In the genomic region with DNA sequence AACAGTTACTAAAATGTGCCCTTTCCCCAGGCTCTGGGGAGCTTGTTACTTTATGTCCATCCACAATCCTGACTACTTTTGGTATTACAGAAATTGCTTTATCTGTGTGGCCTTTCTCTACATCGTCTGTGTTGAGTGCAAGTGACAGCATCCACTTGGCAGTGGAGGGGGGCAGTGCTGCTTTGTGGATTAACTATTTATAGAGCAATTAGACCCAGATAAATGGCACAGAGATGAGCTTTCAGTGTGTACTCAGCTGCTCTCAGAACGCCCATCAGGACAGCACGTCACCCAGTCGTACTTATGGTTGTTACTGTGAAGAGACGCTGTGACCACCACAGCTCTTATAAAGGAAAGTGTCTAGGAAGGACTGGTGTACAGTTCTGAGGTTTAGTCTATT, we compare ENCODE assay signal across 14 mouse cellular contexts. TPM values are rescaled to one million over a fixed set of nuclear protein-coding genes. Genes with fewer than 3 reads are reported as not detected.
"Had no signal": no experiment of that assay in that cellular context is flagged by ENCODE, and none has a peak within 500 bp of the region (broad histone marks: within the 10 kb centered on the region; RNA-seq: fewer than 3 reads in every experiment).

No protein-coding gene starts in this region.

- ATAC-seq: midbrain, embryonic 16.5 days had no signal

- H3K4me2 ChIP-seq: limb, embryonic 13.5 days; midbrain, embryonic 12.5 days; neural tube, embryonic 13.5 days had no signal

- H3K4me1 ChIP-seq: limb, embryonic 13.5 days; midbrain, embryonic 12.5 days; neural tube, embryonic 13.5 days had no signal

- H3K4me3 ChIP-seq: layer of hippocampus, adult 2 months; limb, embryonic 13.5 days; midbrain, embryonic 12.5 days; neural tube, embryonic 13.5 days had no signal

- H3K27me3 ChIP-seq: limb, embryonic 13.5 days; midbrain, embryonic 12.5 days; neural tube, embryonic 13.5 days had no signal

- H3K9me3 ChIP-seq: limb, embryonic 13.5 days; midbrain, embryonic 12.5 days; neural tube, embryonic 13.5 days had no signal

- H3K36me3 ChIP-seq: limb, embryonic 13.5 days; midbrain, embryonic 12.5 days; neural tube, embryonic 13.5 days had no signal

- H3K27ac ChIP-seq: layer of hippocampus, adult 2 months; limb, embryonic 13.5 days; liver, embryonic 14.5 days; midbrain, embryonic 12.5 days; neural tube, embryonic 13.5 days had no signal

- H3K9ac ChIP-seq: limb, embryonic 13.5 days; liver, embryonic 14.5 days; midbrain, embryonic 12.5 days; neural tube, embryonic 13.5 days had no signal

- DNase-seq: kidney, postnatal 10 days; kidney, postnatal 4 days; left cerebral cortex, postnatal 4 days; lung, adult 18-20 months; right cerebral cortex, adult 18-20 months; right cerebral cortex, postnatal 25 days; thymus, postnatal 36 days had no signal

RNA-seq across cellular contexts. Expression of a gene that starts 36.8 kb away (rescaled TPM):
- total RNA-seq: megakaryocyte-erythroid progenitor cell, adult 5-6 weeks had no signal
